ENCODE assay signal across 18 mouse cellular contexts in the genomic region with DNA sequence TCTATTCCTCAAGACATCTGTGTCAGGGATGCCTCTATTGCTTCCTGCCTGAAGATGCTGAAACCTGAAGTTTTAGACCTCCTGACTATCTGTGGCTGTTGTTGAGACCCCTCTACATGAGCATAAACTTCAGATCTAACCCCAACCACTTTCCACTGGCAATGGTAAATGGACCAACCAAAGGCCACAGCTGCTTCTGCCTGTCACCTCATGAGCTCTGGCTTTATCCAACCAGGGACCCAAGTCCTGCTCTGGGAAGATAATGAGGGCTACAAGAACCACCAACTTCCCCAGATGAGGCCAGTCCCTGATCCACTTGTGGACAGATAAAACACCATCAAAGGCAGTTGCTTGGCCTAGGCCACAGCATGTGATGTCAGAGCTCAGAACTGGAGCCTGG. TPM values are rescaled to one million over a fixed set of nuclear protein-coding genes. Genes with fewer than 3 reads are reported as not detected.
DNase-seq lines count a peak whose midpoint lies in the region; ATAC-seq and TF ChIP-seq lines count a peak whose summit lies in the region.
"Had no signal": no experiment of that assay in that cellular context is flagged by ENCODE, and none has a peak within 500 bp of the region (broad histone marks: within the 10 kb centered on the region; RNA-seq: fewer than 3 reads in every experiment).

No protein-coding gene starts in this region.

- no peaks in the 10 kb centered on the region for H3K27me3 ChIP-seq in heart, adult 2 months (ENCODE audit: control insufficient read depth, insufficient read depth, low read length)
- H3K27me3 ChIP-seq in heart, embryonic 13.5 days (replicated peaks): no peaks in the 10 kb centered on the region
- no peaks in the 10 kb centered on the region; a peak in 1 of 4 replicates for H3K27me3 ChIP-seq in MEL (ENCODE audit: control insufficient read depth in 1 of 2, insufficient read depth in 2 of 2, low read length in 2 of 2)
- H3K27me3 ChIP-seq in myocyte (ENCODE audit: control insufficient read depth, insufficient read depth, insufficient read length): no peaks in the 10 kb centered on the region
- H3K27me3 ChIP-seq in forebrain, postnatal 0 days (ENCODE audit: insufficient read depth, low read length): no peaks in the 10 kb centered on the region
- H3K27me3 ChIP-seq: hindbrain, embryonic 13.5 days had no signal

- no peaks in the 10 kb centered on the region; the same call in 1 of the 2 replicates for H3K36me3 ChIP-seq in heart, adult 2 months (ENCODE audit: control insufficient read depth, insufficient read depth, low read length)
- H3K36me3 ChIP-seq in heart, embryonic 13.5 days: peaks cover 14% of the 10 kb centered on the region
- H3K36me3 ChIP-seq in MEL (ENCODE audit: control insufficient read depth in 1 of 2, insufficient read depth in 2 of 2, low read length in 2 of 2): no peaks in the 10 kb centered on the region
- H3K36me3 ChIP-seq in myocyte (ENCODE audit: control insufficient read depth, insufficient read depth): no peaks in the 10 kb centered on the region
- H3K36me3 ChIP-seq in forebrain, postnatal 0 days (ENCODE audit: insufficient read depth): no peaks in the 10 kb centered on the region
- H3K36me3 ChIP-seq: embryonic facial prominence, embryonic 10.5 days; hindbrain, embryonic 13.5 days had no signal

- no peaks in the 10 kb centered on the region for H3K79me2 ChIP-seq in heart, adult 2 months (replicated peaks; ENCODE audit: control insufficient read depth, insufficient read depth, low read length)
- H3K79me2 ChIP-seq in MEL (ENCODE audit: control insufficient read depth, insufficient read depth, low read length, poor library complexity) (no peaks in the 10 kb centered on the region), myocyte (ENCODE audit: control insufficient read depth, insufficient read depth) (no peaks in the 10 kb centered on the region)

- peak overlapping the region; percentile 18; the same call in 1 of the 2 replicates for H3K9ac ChIP-seq in heart, adult 2 months (ENCODE audit: low read depth, low read length)
- peak overlapping the region; percentile 68; the same call in 1 of the 2 replicates for H3K9ac ChIP-seq in heart, embryonic 13.5 days
- H3K9ac ChIP-seq in MEL (ENCODE audit: control insufficient read depth, low read depth, low read length, poor library complexity, severe bottlenecking): no peak overlapping the region
- no peak overlapping the region for H3K9ac ChIP-seq in forebrain, postnatal 0 days
- H3K9ac ChIP-seq: forebrain, embryonic 13.5 days; hindbrain, embryonic 13.5 days had no signal

- peaks cover 9% of the 10 kb centered on the region for H3K4me1 ChIP-seq in heart, adult 2 months (ENCODE audit: control insufficient read depth, insufficient read depth, low read length)
- peaks cover 98% of the 10 kb centered on the region for H3K4me1 ChIP-seq in heart, embryonic 13.5 days
- no peaks in the 10 kb centered on the region for H3K4me1 ChIP-seq in MEL (ENCODE audit: control insufficient read depth in 1 of 2, insufficient read depth in 2 of 2, low read length in 2 of 2)
- H3K4me1 ChIP-seq in forebrain, postnatal 0 days (ENCODE audit: insufficient read depth): no peaks in the 10 kb centered on the region

- H3ac ChIP-seq in myocyte (ENCODE audit: control insufficient read depth, insufficient read length): no peak overlapping the region

- no peak overlapping the region for H3K4me3 ChIP-seq in heart, adult 2 months
- H3K4me3 ChIP-seq in heart, embryonic 13.5 days: no peak overlapping the region
- H3K4me3 ChIP-seq in MEL (ENCODE audit: control insufficient read depth in 1 of 2, insufficient read depth in 1 of 2, low read depth in 2 of 2, low read length in 2 of 2) (no peak overlapping the region), myocyte (no peak overlapping the region)
- H3K4me3 ChIP-seq in forebrain, postnatal 0 days (ENCODE audit: low read depth, low read length): no peak overlapping the region
- H3K4me3 ChIP-seq: embryonic facial prominence, embryonic 10.5 days; forebrain, embryonic 13.5 days; hindbrain, embryonic 13.5 days had no signal

- H3K9me3 ChIP-seq in heart, embryonic 13.5 days: no peaks in the 10 kb centered on the region
- H3K9me3 ChIP-seq in MEL (replicated peaks; ENCODE audit: insufficient read depth, low read length): no peaks in the 10 kb centered on the region
- no peaks in the 10 kb centered on the region for H3K9me3 ChIP-seq in forebrain, postnatal 0 days (ENCODE audit: low read length)
- H3K9me3 ChIP-seq: embryonic facial prominence, embryonic 10.5 days; forebrain, embryonic 13.5 days; hindbrain, embryonic 13.5 days had no signal

- TF ChIP-seq RAD21 in MEL (IDR thresholded peaks at IDR 0.05; ENCODE audit: low read depth, low read length): no peak

- no peak for ATAC-seq in heart, embryonic 13.5 days (ENCODE audit: extremely low read depth, insufficient number of reproducible peaks, low FRiP score, low TSS enrichment)
- no peak for ATAC-seq in forebrain, postnatal 0 days
- ATAC-seq: forebrain, embryonic 13.5 days; hindbrain, postnatal 0 days had no signal

- intact Hi-C loops in heart, adult 2 months (cut with DNase I): no loop called here
- intact Hi-C loops in heart, postnatal 14 days (cut with DNase I): no loop called here
- intact Hi-C loops in heart, postnatal 25 days (cut with DNase I): no loop called here

- no peak overlapping the region for H3K4me2 ChIP-seq in heart, embryonic 13.5 days
- no peak overlapping the region for H3K4me2 ChIP-seq in myocyte (ENCODE audit: low read depth)
- H3K4me2 ChIP-seq in forebrain, postnatal 0 days (ENCODE audit: low read depth): no peak overlapping the region
- H3K4me2 ChIP-seq: forebrain, embryonic 13.5 days; hindbrain, embryonic 13.5 days had no signal

- peak in 1 of 2 experiments; percentile 15 for DNase-seq in heart, adult 2 months
- DNase-seq in heart, postnatal 14 days: no peak
- DNase-seq in heart, postnatal 25 days (ENCODE audit: low spot score): no peak
- DNase-seq in MEL (ENCODE audit: low read depth, low spot score): peak; percentile 9
- DNase-seq in forebrain, postnatal 0 days: no peak
- DNase-seq: adrenal gland, adult 2 months; adrenal gland, postnatal 36 days; cerebellum, adult 2 months; cerebellum, postnatal 10 days; kidney, adult 11 months; kidney, adult 9 months had no signal

- TF ChIP-seq POLR2A in heart, adult 2 months (IDR thresholded peaks at IDR 0.05; ENCODE audit: insufficient read depth, low read depth, low read length): no peak; the same call in 1 of the 2 replicates
- TF ChIP-seq POLR2A in MEL (IDR thresholded peaks at IDR 0.05; ENCODE audit: control insufficient read depth in 1 of 2, insufficient read depth in 1 of 2, low read depth in 1 of 2, low read length in 2 of 2, poor library complexity in 1 of 2) (no peak), myocyte (IDR thresholded peaks at IDR 0.05; ENCODE audit: insufficient read length, low read depth) (no peak)

- no peak for TF ChIP-seq EP300 in heart, adult 2 months (IDR thresholded peaks at IDR 0.05; ENCODE audit: insufficient read depth, low read depth, low read length)
- no peak for TF ChIP-seq EP300 in MEL (IDR thresholded peaks at IDR 0.05; ENCODE audit: low read depth in 1 of 2, low read length in 2 of 2)

- H3K27ac ChIP-seq in heart, adult 2 months: peak overlapping the region; percentile 93
- peak overlapping the region; percentile 95 for H3K27ac ChIP-seq in heart, embryonic 13.5 days (replicated peaks)
- no peak overlapping the region for H3K27ac ChIP-seq in MEL (ENCODE audit: control insufficient read depth, low read depth, low read length)
- no peak overlapping the region for H3K27ac ChIP-seq in forebrain, postnatal 0 days (ENCODE audit: low read depth, low read length)
- H3K27ac ChIP-seq: embryonic facial prominence, embryonic 10.5 days; forebrain, embryonic 13.5 days; hindbrain, embryonic 13.5 days; hindbrain, postnatal 0 days had no signal

- TF ChIP-seq CTCF in heart, adult 2 months (IDR thresholded peaks at IDR 0.05): no peak
- TF ChIP-seq CTCF in MEL (IDR thresholded peaks at IDR 0.05 in 2 of 3, conservative IDR thresholded peaks at IDR 0.05 in 1 of 3; ENCODE audit: control insufficient read depth in 1 of 3, insufficient read depth in 1 of 3, low read depth in 2 of 3, low read length in 3 of 3, poor library complexity in 1 of 3, severe bottlenecking in 1 of 3): no peak
- TF ChIP-seq CTCF in forebrain, postnatal 0 days (IDR thresholded peaks at IDR 0.05; ENCODE audit: low read depth): no peak

TF ChIP-seq in MEL, 35 proteins besides CTCF, POLR2A, EP300 and RAD21 (continues in another document):
- TF ChIP-seq ZMIZ1 (IDR thresholded peaks at IDR 0.05; ENCODE audit: low read depth, low read length) (no peak), JUND (IDR thresholded peaks at IDR 0.05; ENCODE audit: low read depth, low read length) (no peak), MXI1 (IDR thresholded peaks at IDR 0.05; ENCODE audit: low read depth, low read length) (no peak)

TF ChIP-seq in myocyte, 11 proteins besides CTCF, POLR2A, EP300 and RAD21 (continues in another document):
- TF ChIP-seq POLR2AphosphoS2 (IDR thresholded peaks at IDR 0.05; ENCODE audit: insufficient read length, low read depth): no peak
- TF ChIP-seq TCF3 (IDR thresholded peaks at IDR 0.05; ENCODE audit: insufficient read length, low read depth): no peak
- TF ChIP-seq MAX (IDR thresholded peaks at IDR 0.05; ENCODE audit: low read depth): no peak

RNA-seq across cellular contexts. Expression of a gene that starts 26.6 kb away (rescaled TPM):
- total RNA-seq in heart, adult 2 months (2021): under 1 TPM; 0.47 to 0.89 TPM
- polyA plus RNA-seq in heart, adult 2 months (2012; rRNA removed): 3.3 and 8.0 TPM in 2 replicates
- 1 to 10 TPM in 1 of 2 experiments, under 1 TPM in 1; 0.66 to 2.5 TPM for total RNA-seq in heart, postnatal 14 days (2021)
- polyA plus RNA-seq in heart, embryonic 13.5 days (2015; fragmentation: Nextera tagmentation; extraction: Ambion mirVana): 0.06 and 0.15 TPM in 2 replicates
- total RNA-seq in heart, postnatal 25 days (2021): under 1 TPM; 0.67 to 0.86 TPM
- not detected in 2 replicates for total RNA-seq in MEL (2012; rRNA removed)
- polyA plus RNA-seq in MEL (2012; ENCODE audit: insufficient read depth in 1 of 2, insufficient read length in 2 of 2, low read depth in 1 of 2, low replicate concordance in 2 of 2, missing spikeins in 1 of 2) (not detected), myocyte (2012; fragmentation: generic; extraction: Trizol) (4.8 TPM)
- total RNA-seq in forebrain, postnatal 0 days (2014; rRNA removed): 0.19 TPM in 1 of 2 replicates, not detected in the other
- not detected in 2 replicates for polyA plus RNA-seq in forebrain, postnatal 0 days (2015; fragmentation: Nextera tagmentation; extraction: Ambion mirVana)
- total RNA-seq: hematopoietic stem cell, adult 5-6 weeks had no signal
- polyA plus RNA-seq: forebrain, embryonic 13.5 days; hindbrain, embryonic 13.5 days; hindbrain, postnatal 0 days had no signal

RNA-seq across cellular contexts. Expression of a gene that starts 32.6 kb away (rescaled TPM):
- total RNA-seq in heart, adult 2 months (2021): over 10,000 TPM; 17,740 to 20,311 TPM
- polyA plus RNA-seq in heart, adult 2 months (2012; rRNA removed): 16,399 and 21,043 TPM in 2 replicates
- total RNA-seq in heart, postnatal 14 days (2021): over 10,000 TPM; 12,884 to 13,789 TPM
- polyA plus RNA-seq in heart, embryonic 13.5 days (2015; fragmentation: Nextera tagmentation; extraction: Ambion mirVana): 519 and 566 TPM in 2 replicates
- total RNA-seq in heart, postnatal 25 days (2021): over 10,000 TPM; 17,245 to 18,320 TPM
- not detected in 2 replicates for total RNA-seq in MEL (2012; rRNA removed)
- polyA plus RNA-seq in MEL (2012; ENCODE audit: insufficient read depth in 1 of 2, insufficient read length in 2 of 2, low read depth in 1 of 2, low replicate concordance in 2 of 2, missing spikeins in 1 of 2) (not detected), myocyte (2012; fragmentation: generic; extraction: Trizol) (1,055 TPM)
- total RNA-seq in forebrain, postnatal 0 days (2014; rRNA removed): 0.62 and 3.6 TPM in 2 replicates
- polyA plus RNA-seq in forebrain, postnatal 0 days (2015; fragmentation: Nextera tagmentation; extraction: Ambion mirVana): 0.21 and 0.33 TPM in 2 replicates
- total RNA-seq: hematopoietic stem cell, adult 5-6 weeks; hindbrain, postnatal 0 days had no signal
- polyA plus RNA-seq: adrenal gland, adult 2 months; forebrain, embryonic 13.5 days had no signal

Comparison
In these comparisons a context has a peak if more than half of its experiments do, and no peak if none do; other contexts are left out.
1. H3K27ac ChIP-seq: peak in heart, adult 2 months (single experiment) and heart, embryonic 13.5 days (single experiment); none in MEL (single experiment) and forebrain, postnatal 0 days (single experiment).
2. H3K9ac ChIP-seq: peak in heart, adult 2 months (single experiment) and heart, embryonic 13.5 days (single experiment); none in MEL (single experiment) and forebrain, postnatal 0 days (single experiment).
3. RNA of a gene that starts 32.6 kb away (total RNA-seq): 17,740 to 20,311 TPM in heart, adult 2 months, 17,245 to 18,320 TPM in heart, postnatal 25 days and 12,884 to 13,789 TPM in heart, postnatal 14 days; 0.62 to 3.6 TPM in forebrain, postnatal 0 days and not detected in MEL; every median in the first group is over 1,000 times any median in the second.